Mouse (Mus musculus) layer of hippocampus, postnatal 14 days (tissue): ENCODE results near the gene Tspan9. TPM values are rescaled to one million over a fixed set of nuclear protein-coding genes. Genes with fewer than 3 reads are reported as not detected.

Experiments used
- DNase-seq, 2 experiments: peaks; one replicate each; pipeline ENCODE4 v3.0.0; 2021 to 2022; ENCODE audit warnings: low spot score in 2 of 2, mixed read lengths in 1 of 2
- long read RNA-seq, 2 experiments: library from polyadenylated mRNA; stranded (forward); transcript quantifications; one replicate each; pipeline ENCODE4 v2.0.0; 2021
- total RNA-seq, 2 experiments: library from RNA; stranded (reverse); gene quantifications; 2 replicates each; pipeline ENCODE4 v1.2.3; 2021

The Tspan9 gene
- total RNA-seq: 10 to 100 TPM; 62.9 to 72.9 TPM
- long read RNA-seq, experiment 1, transcript Tspan9-201 (9 exons, 1,405 nt): major isoform, 7 of 55 reads
- long read RNA-seq, experiment 1, partial matches to known transcripts: 2 of 55 reads
- long read RNA-seq, experiment 1, other reads (novel, unspliced or antisense): 46 of 55 reads
- long read RNA-seq, experiment 2, transcript Tspan9-201 (9 exons, 1,405 nt): major isoform, 5 of 57 reads
- long read RNA-seq, experiment 2, partial matches to known transcripts: 1 of 57 reads
- long read RNA-seq, experiment 2, other reads (novel, unspliced or antisense): 51 of 57 reads

GRCm38 (mm10) chr6:128143390-128144020 is at the start of gene Tspan9:
Gene Tspan9 (minus strand): TSS chr6:128143594.
- peak; percentile 50 to 55 for DNase-seq

- no peak for DNase-seq
Measured at GRCm38 (mm10) chr6:128183521-128183920, 40.1 kb upstream of the Tspan9 start.

- DNase-seq: no peak
Measured at GRCm38 (mm10) chr6:128181176-128181575, 37.8 kb upstream of the Tspan9 start.

- no peak for DNase-seq
Measured at GRCm38 (mm10) chr6:128179651-128180050, 36.3 kb upstream of the Tspan9 start.

GRCm38 (mm10) chr6:128179247-128179646 is 35.9 kb upstream of the Tspan9 start:
- DNase-seq: no peak

GRCm38 (mm10) chr6:128178681-128179080 is 35.3 kb upstream of the Tspan9 start:
- DNase-seq: no peak

- peak; percentile 22 to 29 for DNase-seq
Measured at GRCm38 (mm10) chr6:128168785-128169679, 25.6 kb upstream of the Tspan9 start.

- DNase-seq: no peak
Measured at GRCm38 (mm10) chr6:128165564-128165963, 22.2 kb upstream of the Tspan9 start.

GRCm38 (mm10) chr6:128164632-128165031 is 21.2 kb upstream of the Tspan9 start:
- no peak for DNase-seq

- DNase-seq: no peak
Measured at GRCm38 (mm10) chr6:128159092-128159491, 15.7 kb upstream of the Tspan9 start.

GRCm38 (mm10) chr6:128158031-128158430 is 14.6 kb upstream of the Tspan9 start:
- no peak for DNase-seq

GRCm38 (mm10) chr6:128156476-128156875 is 13.1 kb upstream of the Tspan9 start:
- no peak for DNase-seq

- DNase-seq: no peak
Measured at GRCm38 (mm10) chr6:128155935-128156334, 12.5 kb upstream of the Tspan9 start.

GRCm38 (mm10) chr6:128145765-128146164 is 2.4 kb upstream of the Tspan9 start:
- DNase-seq: peak; percentile 55 to 64

- no peak for DNase-seq
Measured at GRCm38 (mm10) chr6:128142369-128143278, 770 bp downstream of the Tspan9 start.

GRCm38 (mm10) chr6:128140724-128141123 is 2.7 kb downstream of the Tspan9 start:
- no peak for DNase-seq

- DNase-seq: no peak
Measured at GRCm38 (mm10) chr6:128137855-128138254, 5.5 kb downstream of the Tspan9 start.

- no peak for DNase-seq
Measured at GRCm38 (mm10) chr6:128136654-128137053, 6.7 kb downstream of the Tspan9 start.

GRCm38 (mm10) chr6:128135459-128135858 is 7.9 kb downstream of the Tspan9 start:
- no peak for DNase-seq

- no peak for DNase-seq
Measured at GRCm38 (mm10) chr6:128135006-128135405, 8.4 kb downstream of the Tspan9 start.
